Mouse (Mus musculus) embryonic stem cell, embryonic (primary cell): ENCODE results near the gene Olfr355.

Source experiments
- CTCF ChIA-PET, 4 experiments: fragments of 300-600 bp in 2 of 4; fragments of 350-600 bp in 2 of 4; sonication (Branson Sonifier 250); formaldehyde crosslinking; loops; one replicate each; lab custom pipeline; 2022; ENCODE audit warnings: inconsistent platforms in 2 of 4; lab: Charles Lee
- POLR2A ChIA-PET, 4 experiments: fragments of 300-600 bp in 2 of 4; fragments of 350-600 bp in 2 of 4; sonication (Branson Sonifier 250); formaldehyde crosslinking; loops; one replicate each; lab custom pipeline; 2022; ENCODE audit warnings: antibody characterized with exemption in 4 of 4, inconsistent platforms in 1 of 4; lab: Charles Lee

Olfr355 gene

DNA sequence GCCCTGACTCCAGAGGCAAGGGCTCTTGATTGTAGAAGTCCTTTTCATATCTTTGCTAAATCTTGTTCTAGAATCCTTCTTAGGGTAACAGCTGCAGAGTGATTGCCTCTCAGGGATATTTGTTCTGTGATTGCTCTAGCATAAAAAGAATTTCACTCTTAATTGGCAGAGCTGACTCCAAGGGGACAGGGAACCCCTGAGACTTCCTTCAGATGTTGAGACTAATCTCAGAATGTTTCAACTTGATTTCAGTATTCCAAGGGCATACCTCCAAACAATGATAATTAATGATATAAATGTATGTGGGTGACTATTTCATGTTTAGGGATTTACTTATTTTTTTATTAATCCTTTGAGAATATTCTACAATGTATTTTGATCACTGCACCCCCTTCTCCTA is at the start of gene Olfr355:
Gene Olfr355 (minus strand): TSS at position 101 of the 400 bp plus-strand sequence.
- CTCF ChIA-PET = no interaction called here

DNA sequence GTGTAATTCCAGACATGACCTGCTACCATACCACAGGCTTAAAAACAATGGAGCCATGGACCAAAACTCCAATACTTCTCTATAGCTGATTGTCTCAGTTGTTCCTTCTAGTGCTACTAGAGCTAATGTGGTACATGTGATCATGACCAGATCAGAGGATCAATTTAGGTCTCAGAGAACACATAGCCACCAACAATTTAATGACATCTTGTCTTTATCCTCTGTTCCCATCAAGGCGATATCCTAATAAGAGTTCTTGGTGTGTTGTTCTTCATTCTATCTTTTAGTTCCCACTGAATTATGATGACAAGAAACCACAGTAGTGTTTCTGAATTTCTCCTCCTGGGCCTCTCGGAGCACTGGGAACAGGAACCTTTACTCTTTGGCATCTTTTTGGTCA is 8.1 kb upstream of the Olfr355 start, which contains the start of gene Olfr356:
Gene Olfr356 (plus strand): TSS at position 301 of the 400 bp plus-strand sequence.
- CTCF ChIA-PET = no interaction called here

More for the DNA sequence above, at the start of gene Olfr355:
- POLR2A ChIA-PET = no interaction called here

DNA sequence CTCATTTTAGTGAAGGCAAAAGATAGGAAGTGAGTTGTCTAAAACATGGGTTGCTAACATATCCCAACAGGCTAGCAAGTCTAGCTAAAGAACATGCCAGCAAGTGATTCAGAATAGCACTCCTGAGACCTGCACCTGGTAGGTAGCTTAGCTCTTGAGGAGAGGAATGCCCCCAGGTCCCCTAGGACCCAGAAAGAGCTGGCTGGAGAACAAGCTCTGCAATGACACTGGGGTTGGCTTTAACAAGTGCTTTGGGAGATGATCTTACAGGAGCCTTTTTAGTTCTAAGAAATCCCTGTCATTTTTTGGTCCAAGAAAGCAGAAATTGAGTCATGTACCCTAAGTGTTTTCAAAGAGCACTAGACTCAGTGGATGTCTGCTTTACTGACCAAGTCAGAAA is 23.3 kb downstream of the Olfr355 start, which contains the start of gene Olfr354:
Gene Olfr354 (plus strand): TSS at position 301 of the 400 bp plus-strand sequence.
- ChIA-PET CTCF (no interaction called here), POLR2A (no interaction called here)

More for the DNA sequence above, 8.1 kb upstream of the Olfr355 start, which contains the start of gene Olfr356:
- POLR2A ChIA-PET = no interaction called here

DNA sequence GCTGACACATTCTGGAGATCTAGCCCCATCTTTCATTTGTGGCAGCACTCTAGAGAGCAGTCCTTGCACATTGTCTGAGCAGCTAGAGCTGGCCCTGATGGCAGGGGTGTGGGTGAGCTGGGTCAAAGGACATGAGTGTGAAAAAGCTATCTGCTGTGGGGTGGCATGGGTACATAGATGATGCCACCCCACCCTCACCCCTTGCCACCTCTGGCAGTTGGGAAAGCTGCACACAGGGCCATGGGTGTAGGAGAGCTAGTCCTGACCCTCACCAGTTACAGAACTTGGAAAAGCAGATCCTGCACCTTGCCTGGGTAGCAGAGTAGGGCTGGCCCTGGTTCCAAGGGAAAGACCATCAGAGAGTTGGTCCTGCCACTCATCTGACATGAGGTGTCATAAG is 31.6 kb downstream of the Olfr355 start:
- POLR2A ChIA-PET = no interaction called here
- CTCF ChIA-PET = no interaction called here

DNA sequence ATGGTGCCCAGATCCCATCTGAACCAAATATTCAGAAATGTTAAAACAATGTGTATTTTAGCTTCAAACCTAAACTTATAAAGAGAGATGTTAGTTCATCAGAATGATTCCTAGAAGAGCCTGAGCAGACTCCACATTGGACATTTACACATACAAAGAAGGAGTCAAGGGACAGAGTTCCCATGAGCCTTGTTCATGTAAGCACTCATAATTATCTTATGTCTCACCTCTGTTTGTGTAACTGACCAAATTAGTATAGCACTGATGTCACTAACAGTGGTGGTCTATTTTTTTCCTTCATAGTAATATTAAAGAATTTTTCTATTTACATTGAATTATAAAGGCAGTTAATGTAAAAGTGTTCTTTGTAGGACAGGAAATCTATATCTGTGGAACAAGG is 35.9 kb downstream of the Olfr355 start, which contains the start of gene Olfr353:
Gene Olfr353 (minus strand): TSS at position 101 of the 400 bp plus-strand sequence.
- POLR2A ChIA-PET = no interaction called here
- CTCF ChIA-PET = no interaction called here
